Mouse (Mus musculus) limb, embryonic 14.5 days (tissue): Measurements from ENCODE around the gene Olfr734. TPM values are rescaled to one million over a fixed set of nuclear protein-coding genes. Genes with fewer than 3 reads are reported as not detected.

Experiments
- ATAC-seq: fragments of 200-750 bp; cut with Nextera tagmentation; 2 replicates; pipeline ENCODE4 v1.8.0; 2017; ENCODE audit warnings: low read depth, moderate number of reproducible peaks, moderate TSS enrichment; ENCODE audit not compliant: low FRiP score
- DNase-seq: peaks from one replicate; pipeline ENCODE4 v3.0.0-alpha.2; 2015; ENCODE audit warnings: low spot score
- H3K27ac ChIP-seq: fragments of 300-500 bp; sonication (generic); replicated peaks from 2 replicates; pipeline ENCODE4 v1.5.1; 2014; ENCODE audit warnings: low read depth, mild to moderate bottlenecking, low read length, moderate library complexity, mixed read lengths
- H3K27me3 ChIP-seq: fragments of 300-500 bp; sonication (generic); 2 replicates; pipeline ENCODE4 v1.6.1; 2014; ENCODE audit warnings: low read length, mixed read lengths; ENCODE audit not compliant: control insufficient read depth, insufficient read depth
- H3K36me3 ChIP-seq: fragments of 300-500 bp; sonication (generic); 2 replicates; pipeline ENCODE4 v1.6.1; 2014; ENCODE audit warnings: mild to moderate bottlenecking, low read length, moderate library complexity, mixed read lengths; ENCODE audit not compliant: control insufficient read depth, insufficient read depth
- H3K4me1 ChIP-seq: fragments of 300-500 bp; sonication (generic); 2 replicates; pipeline ENCODE4 v1.6.1; 2014; ENCODE audit warnings: antibody characterized with exemption, low read length, mixed read lengths; ENCODE audit not compliant: control insufficient read depth, insufficient read depth
- H3K4me2 ChIP-seq: fragments of 300-500 bp; sonication (generic); replicated peaks from 2 replicates; pipeline ENCODE4 v1.6.1; 2014; ENCODE audit warnings: low read depth, mild to moderate bottlenecking, low read length, moderate library complexity; ENCODE audit not compliant: severe bottlenecking
- H3K4me3 ChIP-seq: fragments of 300-500 bp; sonication (generic); replicated peaks from 2 replicates; pipeline ENCODE4 v1.5.1; 2014; ENCODE audit warnings: low read length
- H3K9ac ChIP-seq: fragments of 300-500 bp; sonication (generic); 2 replicates; pipeline ENCODE4 v1.6.1; 2014; ENCODE audit warnings: mild to moderate bottlenecking, low read depth, low read length, moderate library complexity; ENCODE audit not compliant: severe bottlenecking
- H3K9me3 ChIP-seq: fragments of 300-500 bp; sonication (generic); 2 replicates; pipeline ENCODE4 v1.6.1; 2016; ENCODE audit warnings: low read length; ENCODE audit not compliant: control insufficient read depth
- POLR2A ChIP-seq: fragments of 200-500 bp; IDR thresholded peaks from 2 replicates; pipeline ENCODE4 v1.8.0; 2012; ENCODE audit warnings: inconsistent platforms, mild to moderate bottlenecking, moderate library complexity, borderline replicate concordance; ENCODE audit not compliant: insufficient read depth, insufficient read length; ENCODE audit errors: extremely low read depth
- WGBS: fragments of 180-500 bp; shearing (Covaris S2); extraction: QIAGEN DNeasy Blood & Tissue Kit; methylation state at CpG from one replicate; pipeline ENCODE4 v1.1.7; 2014; 5-methylcytosine and 5-hydroxymethylcytosine counted together
- polyA plus RNA-seq, 2 experiments: library from polyadenylated mRNA; depleted of rRNA in 1 of 2; stranded (reverse) in 1 of 2; unstranded in 1 of 2; fragments of >200 nt; fragmentation: Nextera tagmentation in 1 of 2; extraction: Ambion mirVana in 1 of 2; gene quantifications; 2 replicates each; pipeline versions ENCODE4 v1.2.1 to v1.2.3; 2012 to 2014

The Olfr734 gene
- not detected in 2 replicates for polyA plus RNA-seq (2012; rRNA removed)
- not detected in 2 replicates for polyA plus RNA-seq (2014; fragmentation: Nextera tagmentation; extraction: Ambion mirVana)

GRCm38 (mm10) chr14:50326661-50327060, at the start of gene Olfr734:
Olfr734 (minus strand) TSS chr14:50326761.
- Histone ChIP-seq H3K36me3 (no peaks in the 10 kb centered on the region), H3K27me3 (no peaks in the 10 kb centered on the region), H3K4me1 (no peaks in the 10 kb centered on the region), H3K9me3 (no peaks in the 10 kb centered on the region), H3K4me3 (no peak within 1 kb of the TSS), H3K4me2 (no peak within 1 kb of the TSS), H3K27ac (no peak within 1 kb of the TSS), H3K9ac (no peak within 1 kb of the TSS)
- no peak for ATAC-seq
- TF ChIP-seq POLR2A: no peak
- DNase-seq: no peak
- WGBS: 73% methylated on average over 1 of the region's 1 CpGs

GRCm38 (mm10) chr14:50363561-50363960, 37.0 kb upstream of the Olfr734 start:
- H3K36me3 ChIP-seq: no peaks in the 10 kb centered on the region
- TF ChIP-seq POLR2A: no peak
- DNase-seq (no peak), ATAC-seq (no peak)
- no peaks in the 10 kb centered on the region for H3K9me3 ChIP-seq
- no peak overlapping the region for H3K9ac ChIP-seq
- H3K27me3 ChIP-seq: no peaks in the 10 kb centered on the region
- H3K27ac ChIP-seq: no peak overlapping the region
- H3K4me1 ChIP-seq: no peaks in the 10 kb centered on the region
- no peak overlapping the region for H3K4me3 ChIP-seq
- no peak overlapping the region for H3K4me2 ChIP-seq
- 82% methylated on average over 2 of the region's 2 CpGs for WGBS

DNA sequence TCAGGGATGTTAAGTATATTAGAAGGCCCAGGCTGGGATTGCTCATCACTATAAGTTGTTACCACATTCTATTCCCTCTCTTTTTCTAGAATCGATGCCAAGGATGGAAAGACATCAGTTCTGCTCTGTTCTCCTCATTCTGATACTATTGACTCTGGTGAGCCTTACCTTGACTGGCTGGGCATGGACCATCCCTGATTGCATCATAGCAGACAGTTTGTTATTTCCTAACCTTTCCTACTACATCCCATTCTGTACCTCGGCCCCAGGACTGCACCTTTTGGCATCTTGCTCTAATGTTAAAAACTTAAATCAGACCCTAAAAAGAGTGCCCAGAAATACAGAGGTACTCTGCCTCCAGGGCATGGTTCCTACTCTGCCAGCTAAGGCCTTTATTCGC, 33.9 kb upstream of the Olfr734 start:
- H3K9ac ChIP-seq: no peak overlapping the region
- H3K27me3 ChIP-seq: no peaks in the 10 kb centered on the region
- TF ChIP-seq POLR2A: no peak
- no peaks in the 10 kb centered on the region for H3K9me3 ChIP-seq
- H3K36me3 ChIP-seq: no peaks in the 10 kb centered on the region
- ATAC-seq: no peak
- no peak overlapping the region for H3K27ac ChIP-seq
- no peaks in the 10 kb centered on the region for H3K4me1 ChIP-seq
- no peak for DNase-seq
- WGBS: 84% methylated on average over 3 of the region's 3 CpGs
- no peak overlapping the region for H3K4me2 ChIP-seq
- no peak overlapping the region for H3K4me3 ChIP-seq

GRCm38 (mm10) chr14:50357593-50357992, 31.0 kb upstream of the Olfr734 start, which contains the start of gene Tlr11:
Tlr11 (plus strand) TSS chr14:50357914.
- H3K27me3 ChIP-seq: no peaks in the 10 kb centered on the region
- no peaks in the 10 kb centered on the region for H3K36me3 ChIP-seq
- no peak within 1 kb of the TSS for H3K27ac ChIP-seq
- H3K4me2 ChIP-seq: no peak within 1 kb of the TSS
- WGBS: 76% methylated on average over 2 of the region's 2 CpGs
- DNase-seq (no peak), ATAC-seq (no peak)
- no peaks in the 10 kb centered on the region for H3K4me1 ChIP-seq
- no peak within 1 kb of the TSS for H3K4me3 ChIP-seq
- TF ChIP-seq POLR2A: no peak
- H3K9me3 ChIP-seq: no peaks in the 10 kb centered on the region
- H3K9ac ChIP-seq: no peak within 1 kb of the TSS

DNA sequence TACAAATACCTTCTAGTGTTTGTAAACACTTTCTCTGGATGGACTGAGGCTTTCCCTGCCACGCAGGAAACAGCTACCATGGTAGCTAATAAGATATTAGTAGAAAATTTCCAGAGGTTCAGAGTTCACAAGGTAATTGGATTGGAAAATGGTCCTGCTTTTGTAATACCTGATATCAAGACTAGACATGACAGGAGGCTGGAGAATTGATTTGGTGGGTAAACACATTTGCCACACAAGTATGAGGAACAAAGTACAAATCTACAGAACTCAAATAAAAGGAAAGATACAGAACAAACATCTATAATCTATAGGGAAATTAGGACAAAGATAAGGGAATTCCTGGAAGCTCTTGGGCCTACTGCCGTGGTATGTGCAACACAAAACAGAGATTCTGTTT, 30.2 kb upstream of the Olfr734 start:
- Histone ChIP-seq H3K4me1 (no peaks in the 10 kb centered on the region), H3K9me3 (no peaks in the 10 kb centered on the region), H3K4me3 (no peak overlapping the region), H3K9ac (no peak overlapping the region), H3K36me3 (no peaks in the 10 kb centered on the region), H3K27ac (no peak overlapping the region), H3K4me2 (no peak overlapping the region), H3K27me3 (no peaks in the 10 kb centered on the region)
- ATAC-seq (no peak), DNase-seq (no peak)
- no peak for TF ChIP-seq POLR2A
- WGBS: 79% methylated on average over 2 of the region's 2 CpGs

GRCm38 (mm10) chr14:50352438-50352837, 25.9 kb upstream of the Olfr734 start:
- no peaks in the 10 kb centered on the region for H3K4me1 ChIP-seq
- H3K27ac ChIP-seq: no peak overlapping the region
- no peak for DNase-seq
- no peak overlapping the region for H3K4me3 ChIP-seq
- H3K4me2 ChIP-seq: no peak overlapping the region
- no peak for ATAC-seq
- no peaks in the 10 kb centered on the region for H3K9me3 ChIP-seq
- 52% methylated on average over 3 of the region's 3 CpGs for WGBS
- no peaks in the 10 kb centered on the region for H3K27me3 ChIP-seq
- H3K36me3 ChIP-seq: no peaks in the 10 kb centered on the region
- no peak for TF ChIP-seq POLR2A
- no peak overlapping the region for H3K9ac ChIP-seq
